Mouse (Mus musculus): ENCODE results near the gene Agpat4.

DNA sequence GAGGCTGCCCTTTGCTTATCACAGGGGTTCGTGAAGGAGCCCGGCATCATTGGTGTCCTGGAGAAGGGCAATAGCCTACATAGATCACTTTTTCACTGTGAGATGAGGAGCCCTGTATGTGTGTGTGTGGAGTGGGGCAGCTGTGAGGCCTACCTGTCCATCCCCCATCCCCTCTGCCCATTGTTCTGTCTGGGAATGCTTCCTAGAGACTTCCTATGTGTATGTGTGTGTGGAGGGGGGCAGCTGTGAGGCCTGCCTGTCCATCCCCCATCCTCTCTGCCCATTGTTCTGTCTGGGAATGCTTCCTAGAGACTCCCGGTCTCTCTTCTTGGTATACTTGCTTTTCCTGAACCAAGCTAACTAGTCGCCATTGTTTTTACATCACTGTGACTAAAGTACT lies 8.6 kb downstream of the Agpat4 start:
- TF ChIP-seq CTCF (IDR thresholded peaks at IDR 0.05; ENCODE audit: borderline replicate concordance, insufficient read depth, low read depth, low read length) (no peak), POLR2A (IDR thresholded peaks at IDR 0.05; ENCODE audit: borderline replicate concordance, insufficient read depth, low read length) (no peak)

Measured in cerebellum, adult 2 months (tissue).